Mouse (Mus musculus) thymus, postnatal 10 days (tissue): ENCODE data around the gene Gm29427.

ENCODE experiments used
- DNase-seq, 2 experiments: peaks; one replicate each; pipeline ENCODE4 v3.0.0; 2021; ENCODE audit warnings: low spot score in 2 of 2

The Gm29427 gene

DNA sequence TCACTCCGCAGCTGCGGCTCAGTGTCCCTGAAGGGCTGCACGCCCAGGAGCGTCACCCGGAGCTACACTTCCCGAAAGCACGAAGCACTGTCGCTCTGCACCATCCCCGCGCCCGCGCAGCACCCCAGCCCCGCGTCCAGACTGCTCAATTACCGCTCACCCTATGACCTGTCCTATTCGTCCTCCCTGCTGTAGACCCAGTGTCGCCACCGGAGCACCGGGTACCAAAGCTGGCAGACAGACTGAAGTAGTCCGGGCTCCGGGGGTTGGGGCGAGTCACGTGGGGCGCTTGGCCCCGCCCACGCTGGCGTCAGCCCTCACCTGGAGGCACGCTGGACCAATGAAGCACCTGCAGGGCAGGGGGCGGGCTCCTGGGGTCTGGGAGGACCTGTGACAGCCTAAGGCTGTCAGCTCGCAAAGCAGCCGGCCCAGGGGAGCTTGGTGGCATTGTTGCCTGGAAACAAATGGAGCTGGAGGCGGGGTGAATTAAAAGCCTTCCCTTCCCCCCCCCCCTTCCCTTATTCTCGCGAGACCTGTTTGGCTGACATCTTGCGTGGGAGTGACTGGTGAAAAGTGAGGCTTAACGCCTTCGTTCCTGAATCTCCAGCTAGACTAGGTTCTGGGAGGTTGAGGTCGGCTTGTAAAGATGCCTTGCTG lies at the start of gene Gm29427:
Gene Gm29427 (minus strand): TSS at position 239 of the 657 bp plus-strand sequence.
- peak; percentile 95 to 97 for DNase-seq

- no peak for DNase-seq
Observed at GRCm38 (mm10) chr1:130764027-130764461, 48.4 kb upstream of the Gm29427 start.

DNA sequence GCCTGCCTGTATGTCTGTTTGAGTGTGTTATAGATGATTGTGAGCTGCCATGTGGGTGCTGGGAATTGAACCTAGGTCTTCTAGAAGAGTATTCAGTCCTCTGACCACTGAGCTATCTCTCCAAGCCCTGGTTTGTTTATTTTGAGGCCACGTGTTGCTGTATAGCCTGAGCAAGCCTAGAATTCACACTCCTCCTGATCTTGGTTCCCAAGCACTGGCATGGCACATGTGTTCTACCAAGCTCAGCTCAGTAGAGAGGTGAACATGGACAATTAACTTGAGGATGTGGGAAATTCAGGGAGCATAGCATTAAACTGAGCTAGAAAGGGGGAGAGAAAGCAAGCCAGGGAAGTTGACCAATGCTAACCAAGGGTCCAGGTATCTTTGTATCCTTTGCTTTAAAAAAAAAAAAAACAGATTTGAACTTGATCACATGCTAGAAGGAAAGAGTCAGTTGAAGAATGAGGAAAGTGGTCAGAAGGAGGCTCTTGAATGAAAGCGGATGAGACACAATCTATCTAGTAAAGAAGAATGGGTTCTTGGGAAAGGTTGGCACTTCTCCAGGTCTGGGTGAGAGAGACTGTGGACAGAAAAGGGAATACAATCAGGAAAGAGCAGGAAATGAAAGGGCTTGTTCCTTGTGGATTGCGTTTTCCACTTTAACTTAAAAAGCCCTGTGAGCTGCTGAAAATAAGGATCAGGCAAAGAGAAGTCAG lies 46.6 kb upstream of the Gm29427 start:
- DNase-seq = no peak

DNA sequence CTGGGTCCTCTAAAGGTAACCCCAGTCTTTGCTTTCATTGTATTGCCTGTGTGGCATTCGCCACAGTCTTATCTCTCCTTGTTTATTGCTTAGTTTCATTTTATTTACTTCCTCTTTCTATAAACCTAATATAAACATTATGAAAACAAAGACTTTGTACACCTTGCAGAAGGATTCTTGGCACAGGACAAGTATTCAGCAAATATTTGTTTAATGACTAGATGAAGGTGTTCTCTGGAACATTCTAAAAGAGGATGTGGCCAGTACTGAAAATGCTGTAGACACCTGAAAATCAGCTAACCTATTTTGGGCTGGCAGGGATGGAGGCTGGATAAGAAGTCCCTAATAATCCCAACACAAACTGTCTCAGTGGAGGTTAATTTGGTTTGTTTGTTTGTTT lies 46.0 kb upstream of the Gm29427 start:
- DNase-seq = no peak

DNA sequence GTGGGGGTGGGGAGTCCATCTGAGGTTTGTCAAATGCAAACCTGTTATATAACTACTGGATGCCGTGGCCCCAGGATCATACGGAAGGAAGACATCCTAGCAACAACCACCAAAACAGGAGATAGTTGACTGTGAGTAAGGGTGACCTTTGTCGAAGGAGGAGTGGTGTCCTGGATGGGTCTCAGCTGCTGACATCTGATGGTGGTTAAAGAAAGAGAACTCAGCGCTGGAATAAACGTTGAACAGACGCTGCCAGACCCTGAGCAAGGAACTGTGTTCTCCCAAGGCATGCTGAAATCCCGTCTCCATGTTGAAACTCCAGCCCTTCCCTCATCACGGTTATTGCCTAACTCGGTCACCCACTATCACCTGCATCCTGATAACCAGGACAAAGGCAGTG lies 44.1 kb upstream of the Gm29427 start:
- DNase-seq = no peak

DNA sequence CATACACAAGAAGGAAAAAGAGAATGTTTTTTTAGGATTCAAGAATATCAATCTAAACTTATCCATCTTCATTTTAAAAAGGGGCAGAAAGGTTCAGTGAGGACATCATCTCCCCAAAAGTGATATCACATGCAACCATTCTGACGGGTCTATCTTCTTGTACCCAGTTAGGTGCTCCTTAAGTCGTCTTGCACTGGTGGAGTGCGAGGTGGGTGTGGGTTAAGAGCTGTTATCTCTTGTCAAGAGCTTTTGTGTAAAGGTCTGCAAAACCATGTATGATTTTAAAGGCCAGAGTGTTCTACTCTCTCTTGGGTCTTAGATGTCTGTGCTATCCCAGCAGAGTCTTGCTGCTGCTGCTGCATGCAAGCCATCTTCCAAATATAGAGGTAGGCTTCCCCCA lies 31.2 kb upstream of the Gm29427 start:
- DNase-seq = no peak

GRCm38 (mm10) chr1:130745591-130745990 lies 30.0 kb upstream of the Gm29427 start:
- DNase-seq = no peak

- DNase-seq = no peak
Observed at GRCm38 (mm10) chr1:130744961-130745360, 29.4 kb upstream of the Gm29427 start.

- no peak for DNase-seq
Observed at GRCm38 (mm10) chr1:130744217-130744616, 28.6 kb upstream of the Gm29427 start.

- DNase-seq = no peak
Observed at GRCm38 (mm10) chr1:130743775-130744174, 28.2 kb upstream of the Gm29427 start.

DNA sequence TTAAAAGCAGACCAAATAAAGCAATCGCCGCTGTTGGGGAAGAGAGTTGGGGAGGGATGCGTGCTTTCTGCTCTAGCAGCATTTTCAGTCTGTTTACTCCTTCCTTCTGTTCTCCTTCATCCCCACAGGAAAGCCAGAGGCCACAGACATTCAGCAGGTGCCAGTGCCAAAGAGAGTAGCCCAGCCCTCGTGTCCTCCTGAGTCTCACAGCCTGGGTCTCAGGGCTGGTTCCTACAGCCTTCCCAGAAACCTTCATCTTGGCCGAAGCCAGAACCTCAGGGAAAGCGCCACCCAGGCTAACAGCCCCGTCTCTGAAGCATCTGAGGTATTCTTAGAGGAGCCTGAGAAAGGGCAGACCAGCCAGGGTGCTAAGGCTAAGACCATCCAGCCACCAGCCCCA lies 26.6 kb upstream of the Gm29427 start:
- no peak for DNase-seq

DNA sequence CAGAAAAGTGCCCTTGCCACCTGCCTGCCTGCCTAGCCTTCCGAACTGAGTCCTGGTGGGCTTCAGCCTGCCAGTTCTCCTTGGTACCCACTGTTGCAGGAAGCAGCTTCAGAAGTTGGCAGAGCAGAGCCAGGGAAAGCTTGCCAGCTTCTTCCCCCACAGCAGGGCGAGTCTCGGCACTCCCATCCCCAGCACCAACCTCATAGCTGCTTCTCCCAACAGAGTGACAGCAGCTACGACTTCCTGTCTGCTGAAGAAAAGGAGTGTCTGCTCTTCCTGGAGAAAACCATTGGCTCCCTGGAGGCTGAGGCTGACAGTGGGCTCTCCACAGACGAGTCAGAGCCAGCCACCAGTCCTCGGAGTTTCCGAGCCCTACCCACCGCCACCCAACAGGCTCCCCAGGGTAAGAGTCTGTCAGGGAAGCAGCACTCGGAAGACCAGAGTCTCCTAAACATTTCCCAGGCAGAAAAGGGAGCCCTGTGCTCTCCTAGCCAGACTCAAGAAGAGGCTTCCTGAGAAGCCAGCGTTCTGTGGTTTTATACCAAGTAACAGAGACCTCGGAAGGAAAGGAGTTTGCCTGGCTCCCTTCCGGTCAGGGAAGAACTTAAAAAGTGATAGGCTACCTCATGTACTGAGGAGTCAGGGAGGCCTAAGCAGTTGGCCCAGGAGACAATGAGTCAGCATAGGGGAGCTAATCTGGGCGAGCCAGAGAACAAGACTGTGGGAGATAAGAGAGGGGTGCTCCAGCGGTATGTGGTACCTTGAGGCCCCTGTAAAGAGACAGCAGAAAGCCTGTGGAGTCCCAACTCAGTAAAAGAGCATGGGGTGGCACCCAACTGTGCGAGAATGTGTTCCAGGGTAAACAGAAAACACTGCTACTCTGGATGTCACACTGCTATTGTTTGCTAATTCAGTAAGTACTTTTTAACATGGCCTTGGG lies 25.5 kb upstream of the Gm29427 start:
- no peak for DNase-seq

- DNase-seq = no peak
Observed at GRCm38 (mm10) chr1:130740227-130740648, 24.6 kb upstream of the Gm29427 start.

GRCm38 (mm10) chr1:130739636-130740035 lies 24.0 kb upstream of the Gm29427 start:
- DNase-seq = no peak

DNA sequence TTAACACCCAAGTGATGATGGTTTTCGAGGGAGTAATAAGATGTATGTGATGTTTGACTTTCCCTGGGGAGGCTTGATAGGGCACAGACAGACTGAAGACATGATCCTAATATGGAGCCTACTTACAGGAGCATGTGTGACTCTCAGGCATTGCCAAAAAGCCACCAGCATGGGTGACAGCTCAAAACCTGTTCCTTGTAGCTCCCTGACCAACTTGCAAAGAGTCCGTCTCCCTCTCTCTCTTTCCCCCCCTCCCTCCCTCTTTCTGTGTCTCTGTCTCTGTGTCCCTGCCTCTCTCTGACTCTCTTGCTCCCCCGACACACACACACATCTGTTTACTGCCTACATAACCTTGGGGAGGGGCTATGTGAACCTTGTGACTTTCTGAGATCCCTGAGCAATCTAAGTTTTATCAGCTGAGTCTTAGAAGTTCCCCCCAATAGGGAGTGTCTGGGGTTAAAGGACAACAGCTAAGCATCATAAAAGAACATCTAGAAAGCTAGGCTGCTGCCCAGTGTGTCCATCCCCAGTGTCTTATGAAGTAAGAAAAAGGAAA lies 23.0 kb upstream of the Gm29427 start:
- no peak for DNase-seq

- DNase-seq = no peak
Observed at GRCm38 (mm10) chr1:130737916-130738315, 22.3 kb upstream of the Gm29427 start.

DNA sequence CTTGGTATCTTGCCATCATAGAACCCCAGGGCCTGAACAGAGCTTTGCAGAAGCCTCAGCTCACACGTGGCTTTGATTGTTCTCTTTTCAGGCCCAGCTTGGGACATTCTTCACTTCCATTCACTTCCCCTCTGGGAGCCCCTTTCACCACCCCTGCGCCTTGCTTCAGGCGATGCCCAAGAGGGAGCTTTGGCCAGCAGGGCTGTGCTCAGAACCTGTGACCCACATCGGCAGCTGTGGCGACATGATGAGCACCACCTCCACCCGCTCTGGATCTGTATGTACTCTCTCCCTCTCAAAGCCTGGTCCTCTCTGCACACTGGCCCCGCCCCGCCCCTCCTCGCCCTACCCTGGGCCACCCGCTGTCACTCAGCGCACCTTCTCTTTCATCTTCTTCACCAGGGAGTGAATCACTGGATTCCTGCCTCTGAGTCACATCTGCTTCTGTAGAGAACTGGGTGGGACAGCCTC lies 21.8 kb upstream of the Gm29427 start:
- no peak for DNase-seq

DNA sequence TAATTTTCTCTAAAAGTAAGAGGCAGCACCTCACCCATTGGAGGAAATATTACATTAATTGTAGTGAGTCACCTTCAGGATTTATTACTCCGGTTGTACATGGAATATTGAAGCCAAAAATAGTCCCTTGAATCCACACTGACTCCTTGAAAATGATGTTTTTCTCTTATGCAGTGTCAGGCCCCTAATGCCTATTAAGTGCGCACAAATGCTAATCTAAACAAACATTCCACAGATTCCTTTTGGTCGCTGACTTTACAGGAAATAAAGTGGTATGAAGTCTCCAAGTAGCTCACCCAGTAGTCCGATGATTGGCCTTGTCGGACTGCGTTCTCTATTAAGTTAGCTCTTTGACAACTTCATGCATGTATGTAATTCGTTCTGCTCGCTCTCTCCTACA lies 19.3 kb upstream of the Gm29427 start:
- DNase-seq = no peak

GRCm38 (mm10) chr1:130734452-130734851 lies 18.9 kb upstream of the Gm29427 start:
- DNase-seq = no peak

- no peak for DNase-seq
Observed at GRCm38 (mm10) chr1:130733671-130734070, 18.1 kb upstream of the Gm29427 start.

DNA sequence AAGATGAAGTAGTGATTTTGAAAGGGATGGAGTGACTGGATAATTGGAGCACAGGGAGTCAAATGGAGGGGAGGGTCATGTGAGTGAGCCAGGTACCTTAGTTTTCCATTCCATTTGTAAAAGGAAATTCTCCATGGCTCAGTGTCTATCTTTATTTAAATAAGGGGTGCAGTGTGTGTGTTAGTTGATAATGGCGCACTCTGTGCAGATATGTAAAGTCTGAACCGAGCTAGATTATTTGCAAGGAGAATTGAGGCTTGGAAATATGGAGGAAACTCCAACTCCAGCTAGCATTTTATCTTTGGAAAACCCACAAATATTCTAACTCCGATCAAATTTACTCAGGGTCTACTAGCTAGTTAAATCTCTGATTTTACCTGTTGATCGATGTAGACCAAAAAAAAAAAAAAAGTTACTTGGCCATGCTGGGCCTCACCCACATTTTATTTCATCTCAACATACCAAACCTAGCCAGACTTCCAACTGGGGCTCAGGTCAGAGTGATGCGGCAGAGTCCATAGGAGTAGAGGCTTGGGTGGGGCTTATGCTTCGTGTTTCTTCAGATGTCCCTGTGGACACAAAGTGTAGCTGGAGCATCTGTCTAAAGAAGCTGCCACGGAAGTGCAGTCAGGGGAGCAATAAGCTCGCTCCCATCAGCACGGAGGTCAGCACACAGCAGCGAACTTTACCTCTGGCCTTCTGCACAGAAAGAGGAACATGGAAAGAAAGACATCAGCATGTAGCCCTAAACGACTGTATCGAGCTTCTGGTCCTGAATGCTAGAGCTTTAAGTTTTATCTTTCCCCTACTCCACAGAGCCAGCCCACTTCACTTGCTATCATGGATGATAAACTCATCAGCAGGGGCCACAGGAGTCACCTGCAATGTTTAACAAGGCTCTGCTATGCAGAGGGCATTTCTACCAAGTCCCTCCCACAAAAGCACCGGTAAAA lies 17.4 kb upstream of the Gm29427 start:
- DNase-seq = no peak
